Mouse (Mus musculus) lung, postnatal 0 days (tissue): Measurements from ENCODE around the gene Mturn.

Source experiments
- CTCF ChIP-seq: IDR thresholded peaks from 2 replicates; pipeline ENCODE4 v1.5.1; 2016; ENCODE audit warnings: antibody characterized with exemption, mild to moderate bottlenecking
- EP300 ChIP-seq: IDR thresholded peaks from 2 replicates; pipeline ENCODE4 v1.6.1; 2016; ENCODE audit warnings: antibody characterized with exemption, mild to moderate bottlenecking, control low read depth

GRCm38 (mm10) chr6:54706611-54707172 is 25.3 kb downstream of the Mturn start:
- TF ChIP-seq CTCF (no peak), EP300 (no peak)
